Mouse (Mus musculus) ZHBTc4 (cell line): ENCODE measurements around the gene Ttll2.
"Not testable (repeated sequence)": the region's sequence is repeated elsewhere in the genome, so short reads cannot be mapped to it uniquely, and the experiment has no call there.

Experiments used
- DNase-seq: peaks from one replicate; pipeline ENCODE4 v3.0.0-alpha.2; 2011; ENCODE audit warnings: low read depth, low spot score

Ttll2 gene

GRCm38 (mm10) chr17:7352596-7352995 is at the start of gene Ttll2:
Gene Ttll2, minus strand, starts transcription at chr17:7352696.
- DNase-seq = not testable (repeated sequence)

- DNase-seq = not testable (repeated sequence)
These were observed 47.3 kb upstream of the Ttll2 start for GRCm38 (mm10) chr17:7399770-7400169.

DNA sequence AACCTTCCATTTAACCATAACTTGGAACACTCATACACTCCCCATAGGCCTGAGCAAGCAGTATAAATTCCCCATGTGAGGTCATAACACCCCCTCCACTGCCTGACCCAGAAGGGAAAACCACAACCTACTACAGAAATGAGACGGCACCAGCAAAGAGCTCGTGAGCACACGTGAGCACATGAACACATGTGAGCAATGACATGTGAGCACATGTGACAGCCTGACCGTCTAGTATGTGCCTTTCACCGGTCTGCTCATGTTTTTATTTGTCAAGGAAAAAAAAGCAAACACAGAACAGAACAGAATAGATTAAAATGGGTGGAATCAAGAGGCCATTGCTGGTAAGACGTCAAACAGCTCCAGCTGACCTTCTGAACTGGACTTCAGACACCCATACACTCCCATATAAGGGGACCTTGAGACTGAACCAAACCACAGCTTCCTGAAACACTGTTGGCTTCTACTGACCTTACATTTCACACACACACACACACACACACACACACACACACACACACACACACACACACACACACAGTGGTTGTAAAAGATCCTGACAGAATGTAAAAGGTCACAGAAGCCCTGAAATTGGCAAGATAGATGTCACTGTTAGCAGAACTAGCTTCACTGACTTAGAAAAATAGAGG is 45.8 kb upstream of the Ttll2 start:
- DNase-seq = not testable (repeated sequence)

- DNase-seq = peak; percentile 14
These were observed 44.6 kb upstream of the Ttll2 start for GRCm38 (mm10) chr17:7397079-7397478.

- DNase-seq = not testable (repeated sequence)
These were observed 43.8 kb upstream of the Ttll2 start for GRCm38 (mm10) chr17:7396288-7396687.

GRCm38 (mm10) chr17:7395671-7396070 is 43.2 kb upstream of the Ttll2 start:
- DNase-seq = not testable (repeated sequence)

DNA sequence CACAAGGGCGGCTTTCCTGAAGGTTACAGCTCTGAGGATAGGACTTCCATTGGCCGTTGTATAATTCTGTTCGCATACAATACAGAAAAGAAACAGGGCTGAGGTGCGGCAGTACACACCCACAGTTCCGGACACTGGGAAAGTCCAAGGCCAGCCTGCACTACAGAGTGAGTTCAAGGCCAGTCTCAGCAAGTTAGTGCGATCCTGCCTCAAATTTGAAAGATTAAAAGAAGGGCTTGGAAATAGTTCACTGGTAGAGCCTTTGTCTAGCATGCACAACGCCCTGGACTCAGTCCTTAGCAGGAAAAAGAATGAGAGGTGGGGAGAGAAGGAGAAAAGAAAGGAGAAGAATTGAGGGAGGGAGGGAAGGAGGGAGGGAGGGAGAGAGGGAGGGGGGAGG is 42.6 kb upstream of the Ttll2 start:
- DNase-seq = peak; percentile 54

GRCm38 (mm10) chr17:7389898-7390297 is 37.4 kb upstream of the Ttll2 start:
- not testable (repeated sequence) for DNase-seq

DNA sequence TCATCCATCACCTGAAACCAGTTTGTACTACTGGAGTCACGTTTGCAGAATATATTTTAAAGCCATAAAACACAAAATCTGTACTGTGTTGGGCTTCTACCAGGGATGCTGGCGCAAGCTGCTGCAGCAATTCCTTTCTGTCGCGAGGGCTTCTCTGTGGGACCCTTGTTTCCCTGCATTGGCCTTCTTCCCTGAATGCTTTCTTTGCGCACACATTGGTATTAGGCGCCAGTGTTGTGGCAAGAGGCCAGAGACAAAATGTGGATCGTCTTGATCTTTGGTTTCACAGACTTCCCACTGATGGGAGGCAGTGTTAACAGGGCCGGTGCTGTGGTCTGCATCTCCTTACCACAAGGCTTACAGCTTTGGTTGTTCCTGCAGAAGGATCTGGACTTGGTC is 36.5 kb upstream of the Ttll2 start:
- DNase-seq = not testable (repeated sequence)

GRCm38 (mm10) chr17:7388341-7388957 is 36.0 kb upstream of the Ttll2 start:
- DNase-seq = not testable (repeated sequence)

DNA sequence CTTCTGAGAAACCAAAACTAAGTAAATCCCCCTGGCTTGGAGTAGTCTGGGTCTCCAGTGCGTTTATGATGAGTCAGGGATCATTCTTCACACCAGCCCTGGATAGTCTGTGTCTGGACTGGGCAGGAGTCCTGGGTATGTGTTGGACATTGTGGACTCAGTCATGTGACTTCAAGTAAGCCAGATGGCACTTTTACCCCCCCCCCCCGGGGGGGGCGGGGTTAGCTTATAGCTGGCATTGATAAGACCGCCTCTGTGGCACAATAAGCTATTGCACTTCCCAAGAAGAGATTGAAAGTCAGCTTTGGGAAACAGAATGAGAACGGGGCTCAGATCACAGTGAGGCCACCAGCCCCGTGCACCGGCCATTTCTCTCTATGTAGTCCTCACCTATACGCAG is 33.5 kb upstream of the Ttll2 start:
- not testable (repeated sequence) for DNase-seq

DNA sequence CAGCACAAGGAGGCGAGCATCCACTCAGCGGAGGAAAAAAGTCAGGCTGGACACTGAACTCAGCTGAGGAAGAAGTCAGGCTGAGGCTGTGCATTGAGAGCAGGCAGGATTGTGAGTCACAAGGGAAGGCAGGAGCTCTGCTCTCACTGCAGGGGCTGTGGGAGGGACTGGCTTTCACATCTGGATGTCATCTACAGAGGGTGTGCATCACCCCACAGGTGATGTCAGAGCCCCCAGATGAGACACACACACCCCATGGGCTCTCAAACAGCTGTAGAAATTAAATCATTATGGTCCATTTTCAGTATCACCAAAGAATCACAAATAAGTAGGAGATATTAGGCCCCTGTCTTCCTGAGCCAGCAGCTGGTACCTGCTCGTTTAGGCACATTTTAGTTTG is 32.9 kb upstream of the Ttll2 start, which contains the start of gene Unc93a2:
Gene Unc93a2 (minus strand): TSS at position 101 of the 400 bp plus-strand sequence.
- not testable (repeated sequence) for DNase-seq

- DNase-seq = not testable (repeated sequence)
These were observed 31.0 kb upstream of the Ttll2 start for GRCm38 (mm10) chr17:7383167-7384143.

- DNase-seq = not testable (repeated sequence)
These were observed 30.2 kb upstream of the Ttll2 start for GRCm38 (mm10) chr17:7382711-7383110.

- DNase-seq = not testable (repeated sequence)
These were observed 25.4 kb upstream of the Ttll2 start for GRCm38 (mm10) chr17:7377907-7378306.

DNA sequence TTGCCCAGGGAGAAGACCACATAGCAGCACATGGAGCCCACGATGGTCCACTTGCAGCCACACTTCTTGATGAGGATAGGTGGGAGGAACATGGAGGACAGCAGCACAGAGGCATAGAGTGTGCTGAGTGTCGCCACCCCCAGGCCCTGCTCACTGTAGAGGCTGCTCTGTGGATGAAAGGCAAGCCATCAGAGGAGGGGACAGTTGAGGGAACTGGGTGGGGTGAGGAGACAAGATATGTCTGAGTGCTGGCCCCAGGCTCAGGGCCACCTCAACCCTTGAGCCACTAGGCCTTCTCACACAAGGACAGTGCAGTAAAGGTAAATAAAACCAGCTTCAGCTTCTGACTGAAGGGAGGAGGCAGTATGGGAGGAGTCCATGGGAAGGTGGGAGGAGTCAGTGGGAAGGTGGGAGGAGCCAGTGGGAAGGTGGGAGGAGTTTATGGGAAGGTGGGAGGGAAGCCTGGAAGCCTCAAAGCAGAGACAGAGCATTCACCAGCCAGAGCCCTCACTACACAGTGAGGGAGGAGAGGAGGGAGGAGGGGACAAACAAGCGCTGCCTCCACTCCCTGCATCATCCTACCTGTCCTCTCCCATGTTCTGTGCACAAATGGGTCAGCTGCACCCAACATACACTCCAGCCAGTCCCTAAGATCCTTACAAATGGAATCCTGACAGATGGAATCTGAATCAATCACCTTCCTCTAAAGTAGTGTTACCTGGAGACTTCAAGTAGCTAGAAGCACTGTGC is 24.6 kb upstream of the Ttll2 start:
- not testable (repeated sequence) for DNase-seq

DNA sequence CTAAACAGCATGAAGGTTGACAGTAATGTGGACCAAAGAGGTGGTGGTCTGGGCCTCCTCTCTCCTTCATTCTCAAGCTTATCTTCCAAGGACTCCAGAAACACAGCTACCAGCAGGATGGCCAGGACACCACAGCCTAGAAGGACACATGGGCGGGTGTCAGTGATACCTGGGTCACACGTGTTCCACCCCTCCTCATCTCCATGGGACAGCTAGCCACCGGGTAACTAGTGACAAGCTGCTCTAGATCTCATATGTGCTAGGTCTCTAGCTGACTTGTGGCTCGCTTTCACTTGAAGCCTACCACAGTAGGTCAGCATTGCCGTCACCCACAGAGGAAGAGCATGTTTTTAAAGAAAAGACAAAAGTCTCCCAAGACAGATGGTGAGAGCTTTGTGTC is 19.4 kb upstream of the Ttll2 start, which contains the start of gene Gm49630:
Gene Gm49630 (minus strand): TSS at position 101 of the 400 bp plus-strand sequence.
- not testable (repeated sequence) for DNase-seq

- not testable (repeated sequence) for DNase-seq
These were observed 16.9 kb upstream of the Ttll2 start for GRCm38 (mm10) chr17:7369401-7369800.

- DNase-seq = not testable (repeated sequence)
These were observed 14.3 kb upstream of the Ttll2 start for GRCm38 (mm10) chr17:7366676-7367374.

- not testable (repeated sequence) for DNase-seq
These were observed 13.8 kb upstream of the Ttll2 start for GRCm38 (mm10) chr17:7366265-7366664.
